44 mouse cellular contexts compared by ENCODE assay signal in genomic region chr3:146069276-146069675, GRCm38 (mm10). TPM values are rescaled to one million over a fixed set of nuclear protein-coding genes. Genes with fewer than 3 reads are reported as not detected.
"Had no signal": no experiment of that assay in that cellular context is flagged by ENCODE, and none has a peak within 500 bp of the region (broad histone marks: within the 10 kb centered on the region; RNA-seq: fewer than 3 reads in every experiment).

No protein-coding gene starts in this region.

- H3K4me1 ChIP-seq: limb, embryonic 12.5 days; limb, embryonic 13.5 days; limb, embryonic 15.5 days; liver, embryonic 12.5 days; liver, embryonic 13.5 days; liver, embryonic 15.5 days; lung, embryonic 15.5 days; megakaryocyte, embryonic 14.5 days; midbrain, embryonic 10.5 days; midbrain, embryonic 12.5 days; midbrain, embryonic 13.5 days; midbrain, embryonic 15.5 days; neural tube, embryonic 12.5 days had no signal

- DNase-seq: left cerebral cortex, postnatal 4 days; liver; liver, embryonic 13.5 days; liver, postnatal 0 days; lung, adult 18-20 months; lung, adult 2 months; lung, embryonic 14.5 days; lung, postnatal 10 days; lung, postnatal 14 days; lung, postnatal 36 days; midbrain, embryonic 14.5 days had no signal

- H3K27me3 ChIP-seq: limb, embryonic 12.5 days; limb, embryonic 13.5 days; limb, embryonic 15.5 days; liver, embryonic 12.5 days; liver, embryonic 13.5 days; liver, embryonic 15.5 days; lung, embryonic 15.5 days; megakaryocyte, embryonic 14.5 days; midbrain, embryonic 12.5 days; midbrain, embryonic 13.5 days; midbrain, embryonic 15.5 days; neural tube, embryonic 12.5 days had no signal

- H3K36me3 ChIP-seq: limb, embryonic 10.5 days; limb, embryonic 12.5 days; limb, embryonic 13.5 days; limb, embryonic 15.5 days; liver, embryonic 12.5 days; liver, embryonic 13.5 days; liver, embryonic 15.5 days; lung, embryonic 15.5 days; midbrain, embryonic 10.5 days; midbrain, embryonic 12.5 days; midbrain, embryonic 13.5 days; midbrain, embryonic 15.5 days; neural tube, embryonic 12.5 days had no signal

- H3K27ac ChIP-seq: left cerebral cortex, adult 2 months; limb, embryonic 10.5 days; limb, embryonic 12.5 days; limb, embryonic 13.5 days; limb, embryonic 15.5 days; liver, embryonic 12.5 days; liver, embryonic 13.5 days; liver, embryonic 14.5 days; liver, embryonic 15.5 days; lung, embryonic 15.5 days; macrophage; midbrain, embryonic 10.5 days; midbrain, embryonic 12.5 days; midbrain, embryonic 13.5 days; midbrain, embryonic 15.5 days; neural tube, embryonic 12.5 days had no signal

- ATAC-seq: liver, embryonic 12.5 days; liver, postnatal 0 days; lung, postnatal 0 days; midbrain, embryonic 13.5 days; midbrain, embryonic 15.5 days; midbrain, embryonic 16.5 days had no signal

- H3K4me3 ChIP-seq: left cerebral cortex, adult 2 months; limb, embryonic 10.5 days; limb, embryonic 12.5 days; limb, embryonic 13.5 days; limb, embryonic 15.5 days; liver, embryonic 12.5 days; liver, embryonic 13.5 days; liver, embryonic 15.5 days; lung, embryonic 15.5 days; megakaryocyte, embryonic 14.5 days; midbrain, embryonic 10.5 days; midbrain, embryonic 12.5 days; midbrain, embryonic 13.5 days; midbrain, embryonic 15.5 days; myocyte; neural tube, embryonic 12.5 days had no signal

- H3K4me2 ChIP-seq: limb, embryonic 12.5 days; limb, embryonic 13.5 days; limb, embryonic 15.5 days; liver, embryonic 11.5 days; liver, embryonic 12.5 days; liver, embryonic 13.5 days; liver, embryonic 15.5 days; lung, embryonic 14.5 days; lung, embryonic 15.5 days; midbrain, embryonic 12.5 days; midbrain, embryonic 13.5 days; midbrain, embryonic 15.5 days; neural tube, embryonic 12.5 days had no signal

- H3K9me3 ChIP-seq: limb, embryonic 10.5 days; limb, embryonic 12.5 days; limb, embryonic 13.5 days; limb, embryonic 15.5 days; liver, embryonic 12.5 days; liver, embryonic 13.5 days; liver, embryonic 15.5 days; lung, embryonic 15.5 days; megakaryocyte, embryonic 14.5 days; midbrain, embryonic 10.5 days; midbrain, embryonic 12.5 days; midbrain, embryonic 13.5 days; midbrain, embryonic 15.5 days; neural tube, embryonic 12.5 days had no signal

- H3K9ac ChIP-seq: limb, embryonic 12.5 days; limb, embryonic 13.5 days; limb, embryonic 15.5 days; liver, embryonic 12.5 days; liver, embryonic 13.5 days; liver, embryonic 14.5 days; liver, embryonic 15.5 days; liver, postnatal 0 days; lung, embryonic 14.5 days; lung, embryonic 15.5 days; midbrain, embryonic 12.5 days; midbrain, embryonic 13.5 days; midbrain, embryonic 15.5 days; neural tube, embryonic 12.5 days had no signal

RNA-seq across cellular contexts. Expression of gene Wdr63, which starts 38.7 kb away (rescaled TPM):
- total RNA-seq: megakaryocyte progenitor cell, adult 5-6 weeks; megakaryocyte, adult 5-6 weeks; megakaryocyte-erythroid progenitor cell, adult 5-6 weeks; monocyte, adult 5-6 weeks had no signal
- polyA plus RNA-seq: limb, embryonic 10.5 days; limb, embryonic 11.5 days; limb, embryonic 12.5 days; limb, embryonic 15.5 days; liver, embryonic 15.5 days; liver, embryonic 16.5 days; lung, embryonic 14.5 days; neural tube, embryonic 11.5 days had no signal

RNA-seq across cellular contexts. Expression of gene Mcoln3, which starts 48.0 kb away (rescaled TPM):
- total RNA-seq: left cerebral cortex, adult 2 months; left cerebral cortex, adult 8-10 months; left cerebral cortex, postnatal 10 days; left cerebral cortex, postnatal 14 days; left cerebral cortex, postnatal 25 days; left cerebral cortex, postnatal 36 days; liver, adult 2 months had no signal
- polyA plus RNA-seq: liver, adult 2 months; liver, postnatal 0 days; myocyte had no signal
